Mouse (Mus musculus): ENCODE data around the gene Hist1h3e. TPM values are rescaled to one million over a fixed set of nuclear protein-coding genes. Genes with fewer than 3 reads are reported as not detected.

Gene Hist1h3e
- total RNA-seq, 1 experiment from 2014 or later, result 91.9 TPM

Other genes starting within 250 kb of the Hist1h3e start
- gene Zfp322a, start 193.2 kb downstream of the Hist1h3e start, total RNA-seq (2023), result 13.3 TPM
- 15.9 TPM for gene Abt1, start 138.5 kb downstream of the Hist1h3e start, total RNA-seq (2023)
- gene Btn1a1, start 96.5 kb downstream of the Hist1h3e start, total RNA-seq (2023), result not detected
- gene Btn2a2, start 73.5 kb downstream of the Hist1h3e start, total RNA-seq (2023), result not detected
- gene Hist1h4h, start 31.3 kb downstream of the Hist1h3e start, total RNA-seq (2023), result 147 TPM
- 24.7 TPM for gene Hist1h2af, start 28.5 kb downstream of the Hist1h3e start, total RNA-seq (2023)
- gene Hist1h3g, start 26.9 kb downstream of the Hist1h3e start, total RNA-seq (2023), result 2.3 TPM
- gene Hist1h2bh, start 19.0 kb downstream of the Hist1h3e start, total RNA-seq (2023), result 5.5 TPM
- gene Hist1h3f, start 18.3 kb downstream of the Hist1h3e start, total RNA-seq (2023), result 48.1 TPM
- 42.3 TPM for gene Hist1h4f, start 10.7 kb downstream of the Hist1h3e start, total RNA-seq (2023)
- gene Hist1h1d, start 9.1 kb downstream of the Hist1h3e start, total RNA-seq (2023), result 5.2 TPM
- 7.8 TPM for gene Hist1h2ae, start 8.9 kb upstream of the Hist1h3e start, total RNA-seq (2023)
- 110 TPM for gene Hist1h2bg, start 9.0 kb upstream of the Hist1h3e start, total RNA-seq (2023)
- 40.8 TPM for gene Hist1h2bf, start 11.8 kb upstream of the Hist1h3e start, total RNA-seq (2023)
- 3.8 TPM for gene Hist1h2ad, start 12.0 kb upstream of the Hist1h3e start, total RNA-seq (2023)
- 3.4 TPM for gene Hist1h3d, start 13.4 kb upstream of the Hist1h3e start, total RNA-seq (2023)
- gene Hist1h4d, start 19.2 kb upstream of the Hist1h3e start, total RNA-seq (2023), result 86.8 TPM
- gene Hist1h2be, start 58.8 kb upstream of the Hist1h3e start, total RNA-seq (2023), result 8.4 TPM
- gene Hist1h1e, start 60.2 kb upstream of the Hist1h3e start, total RNA-seq (2023), result 82.2 TPM
- gene Hist1h2ac, start 121.6 kb upstream of the Hist1h3e start, total RNA-seq (2023), result 3.4 TPM
- 5.1 TPM for gene Hist1h2bc, start 121.8 kb upstream of the Hist1h3e start, total RNA-seq (2023)
- gene Hist1h1t, start 133.4 kb upstream of the Hist1h3e start, total RNA-seq (2023), result not detected
- gene Hist1h4c, start 136.1 kb upstream of the Hist1h3e start, total RNA-seq (2023), result 75.4 TPM
- 1.5 TPM for gene Hfe, start 148.5 kb upstream of the Hist1h3e start, total RNA-seq (2023)
- gene Hist1h1c, start 176.4 kb upstream of the Hist1h3e start, total RNA-seq (2023), result 504 TPM
- gene Hist1h3c, start 183.2 kb upstream of the Hist1h3e start, total RNA-seq (2023), result 5.8 TPM
- gene Hist1h2bb, start 184.4 kb upstream of the Hist1h3e start, total RNA-seq (2023), result 23.9 TPM
- gene Hist1h2ab, start 188.8 kb upstream of the Hist1h3e start, total RNA-seq (2023), result 30.2 TPM
- gene Hist1h3b, start 189.9 kb upstream of the Hist1h3e start, total RNA-seq (2023), result 33.8 TPM
- gene Hist1h4b, start 194.6 kb upstream of the Hist1h3e start, total RNA-seq (2023), result 27.7 TPM
- 63.7 TPM for gene Hist1h4a, start 198.9 kb upstream of the Hist1h3e start, total RNA-seq (2023)
- gene Hist1h3a, start 200.0 kb upstream of the Hist1h3e start, total RNA-seq (2023), result 96.6 TPM
- gene Hist1h1a, start 201.3 kb upstream of the Hist1h3e start, total RNA-seq (2023), result 18.2 TPM
- not detected for gene Trim38, start 207.5 kb upstream of the Hist1h3e start, total RNA-seq (2023)
- not detected for gene Slc17a2, start 244.6 kb upstream of the Hist1h3e start, total RNA-seq (2023)

Measured in CD4-positive naive resting alpha-beta T cell, adult 76 days (primary cell).